ENCODE assay signal across 25 mouse cellular contexts in the genomic region with DNA sequence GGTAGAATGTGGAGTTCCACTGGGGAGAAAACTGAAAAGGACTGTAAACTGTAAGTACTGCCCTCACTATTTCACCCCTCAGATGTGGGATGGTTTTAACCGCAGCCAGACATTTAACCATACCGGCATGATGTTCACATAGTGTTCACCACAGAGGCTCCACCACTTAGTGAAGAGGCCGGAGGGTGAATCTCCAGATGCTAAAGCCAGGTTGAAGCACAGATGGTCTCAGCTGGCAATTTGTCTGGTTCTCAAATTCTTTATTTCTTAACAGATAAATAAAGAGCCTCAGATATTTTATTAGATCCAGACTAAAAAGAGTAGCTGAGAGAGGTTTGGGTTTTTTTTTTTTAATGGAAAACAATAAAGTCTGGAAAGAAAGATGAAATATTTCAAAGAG.
"Had no signal": no experiment of that assay in that cellular context is flagged by ENCODE, and none has a peak within 500 bp of the region (broad histone marks: within the 10 kb centered on the region; RNA-seq: fewer than 3 reads in every experiment).

No protein-coding gene starts in this region.

- H3K4me2 ChIP-seq: heart, embryonic 11.5 days; heart, embryonic 13.5 days; heart, embryonic 15.5 days; hindbrain, embryonic 13.5 days; kidney, embryonic 15.5 days; limb, embryonic 13.5 days; limb, embryonic 15.5 days; liver, embryonic 12.5 days had no signal

- ATAC-seq: hindbrain, embryonic 16.5 days; intestine, embryonic 16.5 days; liver, embryonic 12.5 days had no signal

- H3K9ac ChIP-seq: heart, embryonic 13.5 days; heart, embryonic 15.5 days; hindbrain, embryonic 13.5 days; kidney, embryonic 15.5 days; limb, embryonic 13.5 days; limb, embryonic 15.5 days; liver, embryonic 12.5 days; liver, embryonic 14.5 days had no signal

- DNase-seq: gastrocnemius, postnatal 14 days; gastrocnemius, postnatal 36 days; heart, adult 11 months; heart, adult 2 months; heart, postnatal 14 days; heart, postnatal 36 days; kidney, adult 11 months; kidney, adult 2 months; kidney, adult 9 months; kidney, postnatal 14 days; kidney, postnatal 36 days; layer of hippocampus, adult 9-11 months; layer of hippocampus, postnatal 36 days had no signal

- H3K4me1 ChIP-seq: kidney, embryonic 15.5 days; liver, embryonic 12.5 days had no signal

- H3K4me3 ChIP-seq: heart, adult 2 months; heart, embryonic 13.5 days; heart, embryonic 15.5 days; hindbrain, embryonic 13.5 days; kidney, embryonic 15.5 days; limb, embryonic 13.5 days; limb, embryonic 15.5 days; liver, embryonic 12.5 days had no signal

- H3K27ac ChIP-seq: heart, adult 2 months; heart, embryonic 13.5 days; heart, embryonic 15.5 days; hindbrain, embryonic 13.5 days; kidney, embryonic 15.5 days; kidney, postnatal 0 days; limb, embryonic 13.5 days; limb, embryonic 15.5 days; liver, embryonic 12.5 days; liver, embryonic 14.5 days had no signal

- H3K9me3 ChIP-seq: heart, embryonic 15.5 days; hindbrain, embryonic 13.5 days; kidney, embryonic 15.5 days; limb, embryonic 13.5 days; liver, embryonic 12.5 days had no signal

- H3K27me3 ChIP-seq: heart, embryonic 13.5 days; heart, embryonic 15.5 days; hindbrain, embryonic 13.5 days; kidney, embryonic 15.5 days; limb, embryonic 13.5 days; limb, embryonic 15.5 days; liver, embryonic 12.5 days had no signal

- H3K36me3 ChIP-seq: heart, embryonic 13.5 days; heart, embryonic 15.5 days; hindbrain, embryonic 13.5 days; kidney, embryonic 15.5 days; limb, embryonic 13.5 days; limb, embryonic 15.5 days; liver, embryonic 12.5 days had no signal
